Mouse (Mus musculus) CH12.LX (cell line): ENCODE measurements around the gene Ssr1.
A peak's percentile ranks its signal among the peaks of the same experiment; 100 is the strongest.

ENCODE experiments used
- BHLHE40 ChIP-seq: IDR thresholded peaks from 2 replicates; pipeline ENCODE4 v1.6.1; 2011; ENCODE audit warnings: mild to moderate bottlenecking, low read depth, low read length, improper control_type of control experiment
- CTCF ChIP-seq, 2 experiments: IDR thresholded peaks in 1 of 2; conservative IDR thresholded peaks in 1 of 2; 2 replicates each; pipeline ENCODE4 v1.5.1; 2011 to 2012; ENCODE audit warnings: low read depth in 2 of 2, low read length in 2 of 2, improper control_type of control experiment in 1 of 2, inconsistent platforms in 1 of 2, mild to moderate bottlenecking in 1 of 2, moderate library complexity in 1 of 2
- E2F4 ChIP-seq: IDR thresholded peaks from 2 replicates; pipeline ENCODE4 v1.6.1; 2011; ENCODE audit warnings: low read depth, low read length, improper control_type of control experiment; ENCODE audit not compliant: insufficient replicate concordance
- EP300 ChIP-seq: IDR thresholded peaks from 2 replicates; pipeline ENCODE4 v1.6.1; 2011; ENCODE audit warnings: low read length, improper control_type of control experiment
- MAFK ChIP-seq: IDR thresholded peaks from 2 replicates; pipeline ENCODE4 v1.6.1; 2011; ENCODE audit warnings: low read length, improper control_type of control experiment; ENCODE audit not compliant: insufficient replicate concordance
- MAX ChIP-seq: IDR thresholded peaks from 2 replicates; pipeline ENCODE4 v1.6.1; 2011; ENCODE audit warnings: low read length, improper control_type of control experiment
- MEF2A ChIP-seq: IDR thresholded peaks from 2 replicates; pipeline ENCODE4 v1.6.1; 2014; ENCODE audit warnings: low read depth, mild to moderate bottlenecking, inconsistent platforms, low read length, improper control_type of control experiment, borderline replicate concordance
- MXI1 ChIP-seq: IDR thresholded peaks from 2 replicates; pipeline ENCODE4 v1.6.1; 2011; ENCODE audit warnings: mild to moderate bottlenecking, low read depth, low read length, improper control_type of control experiment
- POLR2A ChIP-seq: IDR thresholded peaks from 2 replicates; pipeline ENCODE4 v1.6.1; 2011; ENCODE audit warnings: low read depth, mild to moderate bottlenecking, improper control_type of control experiment, low read length
- TBP ChIP-seq: conservative IDR thresholded peaks from 2 replicates; pipeline ENCODE4 v1.6.1; 2011; ENCODE audit warnings: low read depth, low read length, improper control_type of control experiment
- TCF12 ChIP-seq: IDR thresholded peaks from 2 replicates; pipeline ENCODE4 v1.6.1; 2014; ENCODE audit warnings: low read depth, mild to moderate bottlenecking, inconsistent platforms, low read length, improper control_type of control experiment
- UBTF ChIP-seq: IDR thresholded peaks from 2 replicates; pipeline ENCODE4 v1.6.1; 2012; ENCODE audit warnings: low read depth, mild to moderate bottlenecking, inconsistent platforms, low read length, improper control_type of control experiment, moderate library complexity
- ZC3H11A ChIP-seq: IDR thresholded peaks from 2 replicates; pipeline ENCODE4 v1.6.1; 2012; ENCODE audit warnings: low read depth, mild to moderate bottlenecking, inconsistent platforms, low read length, improper control_type of control experiment

DNA sequence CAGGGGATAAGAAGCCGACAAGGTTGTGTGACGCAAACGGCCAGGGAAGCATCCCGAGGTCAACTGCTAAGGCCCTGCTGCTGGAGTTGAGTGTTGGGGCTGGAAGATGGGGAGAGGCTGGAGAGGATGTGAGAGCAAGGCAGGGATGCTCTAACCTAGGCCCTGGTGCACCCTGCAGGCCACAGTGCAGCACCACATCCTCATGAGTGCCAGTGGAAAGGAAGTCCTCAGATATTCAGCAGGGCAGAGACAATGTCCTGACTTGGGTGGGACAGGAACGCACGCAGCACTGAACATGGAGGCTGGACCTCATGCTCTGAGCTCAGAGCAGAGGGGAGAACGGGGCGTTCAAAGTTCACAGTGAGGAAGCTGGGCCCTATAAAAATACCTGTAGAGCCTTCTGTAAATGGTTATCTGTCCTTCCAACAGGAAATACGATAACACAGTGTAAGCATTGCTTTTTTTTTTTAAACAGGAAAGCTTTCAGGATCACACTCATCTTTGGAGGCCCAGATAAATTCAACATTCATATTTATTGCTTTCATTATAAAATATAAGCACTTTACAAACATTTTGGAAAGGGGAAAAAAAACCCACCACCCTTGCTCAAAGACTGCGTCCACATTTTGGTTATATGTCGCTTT, 23.0 kb downstream of the Ssr1 start:
- no peak for TF ChIP-seq POLR2A
- no peak for TF ChIP-seq TBP
- peak in 1 of 2 experiments; percentile 37; a peak in 2 of 4 replicates for TF ChIP-seq CTCF (conservative IDR thresholded peaks at IDR 0.05 in 1 of 2, IDR thresholded peaks at IDR 0.05 in 1 of 2; ENCODE audit: low read depth in 2 of 2, low read length in 2 of 2)
- TF ChIP-seq MAX: no peak
- TF ChIP-seq MAFK: no peak
- no peak for TF ChIP-seq TCF12
- TF ChIP-seq MXI1: no peak
- TF ChIP-seq E2F4: no peak
- no peak for TF ChIP-seq UBTF
- TF ChIP-seq ZC3H11A: no peak
- TF ChIP-seq EP300: no peak
- TF ChIP-seq BHLHE40: no peak
- no peak for TF ChIP-seq MEF2A
